Mouse (Mus musculus) olfactory bulb, adult 2 months (tissue): ENCODE data around the gene Arcn1.

Source experiments
- CTCF ChIP-seq: fragments of 200-500 bp; IDR thresholded peaks from 2 replicates; pipeline ENCODE4 v1.5.1; 2012; ENCODE audit warnings: low read depth, mild to moderate bottlenecking, low read length, moderate library complexity; ENCODE audit not compliant: insufficient read depth
- POLR2A ChIP-seq: fragments of 200-500 bp; IDR thresholded peaks from 2 replicates; pipeline ENCODE4 v1.6.1; 2012; ENCODE audit warnings: mild to moderate bottlenecking, low read depth, low read length, moderate library complexity; ENCODE audit not compliant: insufficient read depth

GRCm38 (mm10) chr9:44771376-44771775 lies 3.7 kb upstream of the Arcn1 start:
- TF ChIP-seq POLR2A (no peak), CTCF (no peak)
